In the genomic region with DNA sequence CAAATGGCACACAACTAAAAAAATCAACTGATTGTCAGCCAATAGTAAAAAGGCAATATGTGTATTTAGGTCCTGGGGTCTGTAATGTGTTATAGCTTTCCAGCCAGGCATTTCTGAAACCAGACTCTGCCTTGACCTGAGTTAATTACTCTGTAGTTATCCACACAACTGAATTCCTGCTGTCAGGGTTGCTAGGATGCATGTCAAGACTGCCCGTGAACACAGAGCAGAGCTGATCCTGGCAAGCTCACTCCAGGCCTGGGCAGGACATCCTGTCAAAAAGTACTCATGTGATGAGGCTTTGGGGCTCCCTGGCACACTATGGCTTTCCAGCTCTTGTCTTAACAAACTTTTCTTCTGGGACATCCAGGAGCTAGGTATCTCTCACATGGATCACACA, we compare ENCODE assay signal across 13 mouse cellular contexts.
DNase-seq lines count a peak whose midpoint lies in the region; ATAC-seq lines count a peak whose summit lies in the region.
"Had no signal": no experiment of that assay in that cellular context is flagged by ENCODE, and none has a peak within 500 bp of the region (broad histone marks: within the 10 kb centered on the region; RNA-seq: fewer than 3 reads in every experiment).

No protein-coding gene starts in this region.

- H3K9me3 ChIP-seq in heart, embryonic 14.5 days (ENCODE audit: control insufficient read depth, low read length) = no peaks in the 10 kb centered on the region
- no peaks in the 10 kb centered on the region for H3K9me3 ChIP-seq in heart, embryonic 10.5 days
- H3K9me3 ChIP-seq in hindbrain, embryonic 11.5 days (ENCODE audit: control insufficient read depth, low read length) = no peaks in the 10 kb centered on the region
- H3K9me3 ChIP-seq in midbrain, embryonic 13.5 days = no peaks in the 10 kb centered on the region
- H3K9me3 ChIP-seq: stomach, embryonic 15.5 days had no signal

- H3K9ac ChIP-seq in heart, embryonic 14.5 days (ENCODE audit: low read length) = no peak overlapping the region
- H3K9ac ChIP-seq in hindbrain, embryonic 11.5 days (ENCODE audit: low read depth, low read length) = no peak overlapping the region
- no peak overlapping the region for H3K9ac ChIP-seq in midbrain, embryonic 13.5 days (replicated peaks)
- H3K9ac ChIP-seq: liver, embryonic 14.5 days; stomach, embryonic 15.5 days had no signal

- DNase-seq in heart, embryonic 10.5 days (ENCODE audit: low spot score) = no peak
- DNase-seq in embryo, embryonic 9.5 days (ENCODE audit: extremely low spot score) = peak; percentile 31
- peak; percentile 44 for DNase-seq in hindbrain, embryonic 11.5 days (ENCODE audit: low spot score)
- DNase-seq in lung, postnatal 4 days = no peak
- no peak for DNase-seq in layer of hippocampus, adult 9-10 months (ENCODE audit: low spot score)
- DNase-seq in B cell, adult 2 months = no peak

- H3K36me3 ChIP-seq in heart, embryonic 14.5 days (ENCODE audit: control insufficient read depth, insufficient read depth, low read length) = no peaks in the 10 kb centered on the region
- no peaks in the 10 kb centered on the region for H3K36me3 ChIP-seq in heart, embryonic 10.5 days
- H3K36me3 ChIP-seq in hindbrain, embryonic 11.5 days (ENCODE audit: control insufficient read depth, insufficient read depth, low read length) = no peaks in the 10 kb centered on the region
- H3K36me3 ChIP-seq in midbrain, embryonic 13.5 days = no peaks in the 10 kb centered on the region
- H3K36me3 ChIP-seq: stomach, embryonic 15.5 days had no signal

- 5% methylated on average over 1 of the region's 1 CpGs for WGBS in heart, embryonic 14.5 days
- WGBS in heart, embryonic 10.5 days = 31% methylated on average over 1 of the region's 1 CpGs
- 13% methylated on average over 1 of the region's 1 CpGs for WGBS in hindbrain, embryonic 11.5 days
- WGBS in midbrain, embryonic 13.5 days = 0% methylated on average over 1 of the region's 1 CpGs

- H3K4me3 ChIP-seq in heart, embryonic 14.5 days (ENCODE audit: control insufficient read depth in 1 of 2, insufficient read depth in 1 of 2, low read depth in 1 of 2, low read length in 2 of 2) = no peak overlapping the region
- H3K4me3 ChIP-seq in heart, embryonic 10.5 days = no peak overlapping the region
- no peak overlapping the region for H3K4me3 ChIP-seq in hindbrain, embryonic 11.5 days (ENCODE audit: low read depth, low read length)
- no peak overlapping the region for H3K4me3 ChIP-seq in midbrain, embryonic 13.5 days (replicated peaks)
- H3K4me3 ChIP-seq: stomach, embryonic 15.5 days had no signal

- no peaks in the 10 kb centered on the region for H3K4me1 ChIP-seq in heart, embryonic 14.5 days (ENCODE audit: control insufficient read depth in 2 of 2, insufficient read depth in 2 of 2, low read length in 2 of 2)
- H3K4me1 ChIP-seq in heart, embryonic 10.5 days = no peaks in the 10 kb centered on the region
- H3K4me1 ChIP-seq in hindbrain, embryonic 11.5 days (replicated peaks; ENCODE audit: control insufficient read depth, insufficient read depth, low read length) = no peaks in the 10 kb centered on the region
- H3K4me1 ChIP-seq in midbrain, embryonic 13.5 days (replicated peaks) = 0 out of 2 replicates have a peak, but pooled peaks cover 3% of the 10 kb centered on the region
- H3K4me1 ChIP-seq: stomach, embryonic 15.5 days had no signal

- 0 out of 2 replicates have a peak, but pooled peaks have one; percentile 21 for ATAC-seq in heart, embryonic 14.5 days (ENCODE audit: insufficient number of reproducible peaks, insufficient read depth, low FRiP score, low read depth)
- ATAC-seq in hindbrain, embryonic 11.5 days (ENCODE audit: low FRiP score) = peak; percentile 67
- ATAC-seq in midbrain, embryonic 13.5 days = peak; percentile 73

- H3K4me2 ChIP-seq in heart, embryonic 14.5 days (ENCODE audit: low read length) = no peak overlapping the region
- no peak overlapping the region for H3K4me2 ChIP-seq in hindbrain, embryonic 11.5 days (replicated peaks; ENCODE audit: low read depth, low read length)
- H3K4me2 ChIP-seq in midbrain, embryonic 13.5 days (replicated peaks) = no peak overlapping the region
- H3K4me2 ChIP-seq: stomach, embryonic 15.5 days had no signal

- no peaks in the 10 kb centered on the region for H3K27me3 ChIP-seq in heart, embryonic 14.5 days (ENCODE audit: control insufficient read depth, insufficient read depth, low read length)
- no peaks in the 10 kb centered on the region for H3K27me3 ChIP-seq in heart, embryonic 10.5 days (ENCODE audit: insufficient read depth, poor library complexity, severe bottlenecking)
- H3K27me3 ChIP-seq in hindbrain, embryonic 11.5 days (ENCODE audit: control insufficient read depth, insufficient read depth, low read length) = no peaks in the 10 kb centered on the region
- no peaks in the 10 kb centered on the region for H3K27me3 ChIP-seq in midbrain, embryonic 13.5 days
- H3K27me3 ChIP-seq: CH12.LX; stomach, embryonic 15.5 days had no signal

- no peak overlapping the region for H3K27ac ChIP-seq in heart, embryonic 14.5 days (replicated peaks in 1 of 2; ENCODE audit: control insufficient read depth in 1 of 2, insufficient read depth in 1 of 2, low read depth in 2 of 2, low read length in 2 of 2)
- H3K27ac ChIP-seq in heart, embryonic 10.5 days = no peak overlapping the region
- H3K27ac ChIP-seq in hindbrain, embryonic 11.5 days (ENCODE audit: low read depth, low read length) = no peak overlapping the region
- H3K27ac ChIP-seq in midbrain, embryonic 13.5 days = no peak overlapping the region
- H3K27ac ChIP-seq: kidney, postnatal 0 days; liver, embryonic 14.5 days; macrophage; stomach, embryonic 15.5 days had no signal

Comparison
In these comparisons a context has a peak if more than half of its experiments do, and no peak if none do; other contexts are left out.
1. ATAC-seq: peak in every context shown above with its lines; median percentile 73 in midbrain, embryonic 13.5 days; 67 in hindbrain, embryonic 11.5 days; 21 in heart, embryonic 14.5 days.
2. DNase-seq: peak in embryo, embryonic 9.5 days (single experiment) and hindbrain, embryonic 11.5 days (single experiment); none in heart, embryonic 10.5 days (single experiment), lung, postnatal 4 days (0 of 2), layer of hippocampus, adult 9-10 months (single experiment) and B cell, adult 2 months (0 of 2).